Mouse (Mus musculus): ENCODE measurements around the gene Pilrb2.
A peak's percentile ranks its signal among the peaks of the same experiment; 100 is the strongest.
"Not testable (repeated sequence)": the region's sequence is repeated elsewhere in the genome, so short reads cannot be mapped to it uniquely, and the experiment has no call there.

Pilrb2 gene

DNA sequence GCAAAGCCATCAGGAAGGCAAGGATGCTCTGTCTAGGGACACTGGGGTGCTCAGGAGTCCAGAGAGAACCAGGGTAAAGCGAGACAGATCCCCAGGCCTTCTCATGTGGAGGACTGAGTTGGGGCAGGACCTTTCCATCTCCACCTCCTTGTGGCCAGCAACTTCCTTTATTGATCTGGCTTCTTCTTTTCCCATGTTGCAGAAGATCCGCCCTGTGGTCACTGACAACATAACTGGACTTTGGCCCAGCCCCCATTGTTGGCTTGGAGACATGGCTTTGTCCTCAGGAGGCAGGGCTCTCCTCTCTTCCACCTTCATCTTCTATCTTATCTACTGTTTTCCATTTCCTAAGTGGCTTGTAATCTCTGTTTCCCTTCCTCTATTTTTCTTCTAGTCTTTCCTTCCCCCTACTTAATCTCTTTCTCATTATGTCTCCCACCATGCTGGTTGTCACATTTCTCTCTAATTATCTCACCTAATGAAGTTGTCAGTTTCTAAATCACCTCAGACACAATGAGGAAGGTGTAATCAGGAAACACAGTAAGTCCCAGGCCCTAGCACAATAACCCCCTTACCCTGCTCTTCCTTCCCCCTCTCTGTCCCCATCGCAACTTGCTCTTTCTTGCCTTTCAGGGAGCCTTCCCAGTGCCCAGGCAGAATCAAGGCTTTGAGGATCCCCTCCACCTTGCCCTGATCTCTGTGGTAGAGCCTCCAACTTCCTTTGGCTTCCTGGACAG is at the start of gene Pilrb2:
Gene Pilrb2, minus strand, starts transcription at position 172 of the 737 bp plus-strand sequence.
- not testable (repeated sequence) for DNase-seq

- peak; percentile 79 to 90 for DNase-seq
These were observed 43.9 kb upstream of the Pilrb2 start for GRCm38 (mm10) chr5:137915550-137915949.

GRCm38 (mm10) chr5:137914508-137914907 is 42.9 kb upstream of the Pilrb2 start:
- no peak for DNase-seq

GRCm38 (mm10) chr5:137909564-137910262 is 38.1 kb upstream of the Pilrb2 start:
- no peak for DNase-seq

- DNase-seq = no peak
These were observed 26.2 kb upstream of the Pilrb2 start for GRCm38 (mm10) chr5:137897812-137898211.

GRCm38 (mm10) chr5:137892954-137893353 is 21.3 kb upstream of the Pilrb2 start:
- DNase-seq = no peak

DNA sequence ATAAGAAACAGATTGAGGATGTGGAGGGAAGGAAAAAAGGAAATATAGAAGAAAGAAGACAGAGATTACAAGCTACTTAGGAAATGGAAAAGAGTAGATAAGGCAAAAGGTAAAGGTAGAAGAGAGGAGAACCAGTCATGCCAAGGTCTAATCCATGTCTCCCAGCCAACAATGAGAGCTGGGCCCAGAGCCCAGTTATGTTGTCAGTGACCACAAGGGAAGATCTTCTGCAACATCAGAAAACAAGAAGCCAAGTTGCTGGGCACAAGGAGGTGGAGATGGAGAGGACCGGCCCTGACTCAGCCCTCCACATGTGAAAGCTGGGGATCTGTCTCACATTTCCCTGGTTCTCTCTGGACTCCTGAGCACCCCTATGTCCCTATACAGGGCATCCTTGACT is 16.1 kb upstream of the Pilrb2 start:
- DNase-seq = no peak

GRCm38 (mm10) chr5:137885894-137886293 is 14.3 kb upstream of the Pilrb2 start:
- peak; percentile 45 to 67 for DNase-seq

DNA sequence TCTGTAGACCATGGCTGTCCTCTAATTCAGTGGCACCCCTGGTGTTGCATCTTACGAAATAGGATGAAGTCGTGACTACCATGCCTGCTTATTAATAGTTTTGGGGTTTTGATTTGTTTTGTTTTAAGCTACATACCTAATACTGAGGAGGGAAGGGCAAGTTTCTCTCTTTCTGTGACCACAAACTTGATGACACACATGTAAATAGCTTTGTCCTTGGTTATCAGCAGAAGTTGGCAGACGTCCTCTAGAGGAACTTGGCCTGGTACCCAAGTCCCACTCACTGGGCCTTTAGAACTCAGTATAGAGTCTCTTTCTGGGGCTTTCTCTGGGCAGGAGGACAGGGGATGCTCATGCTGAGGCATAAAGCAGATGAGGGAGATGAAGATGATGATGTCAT is 11.7 kb upstream of the Pilrb2 start:
- no peak for DNase-seq

- DNase-seq = no peak
These were observed 11.3 kb upstream of the Pilrb2 start for GRCm38 (mm10) chr5:137882922-137883321.

- no peak for DNase-seq
These were observed 6.2 kb upstream of the Pilrb2 start for GRCm38 (mm10) chr5:137877860-137878259.

- DNase-seq = no peak
These were observed 3.4 kb upstream of the Pilrb2 start for GRCm38 (mm10) chr5:137875054-137875453.

- DNase-seq = not testable (repeated sequence)
These were observed 727 bp upstream of the Pilrb2 start for GRCm38 (mm10) chr5:137872381-137872702.

DNA sequence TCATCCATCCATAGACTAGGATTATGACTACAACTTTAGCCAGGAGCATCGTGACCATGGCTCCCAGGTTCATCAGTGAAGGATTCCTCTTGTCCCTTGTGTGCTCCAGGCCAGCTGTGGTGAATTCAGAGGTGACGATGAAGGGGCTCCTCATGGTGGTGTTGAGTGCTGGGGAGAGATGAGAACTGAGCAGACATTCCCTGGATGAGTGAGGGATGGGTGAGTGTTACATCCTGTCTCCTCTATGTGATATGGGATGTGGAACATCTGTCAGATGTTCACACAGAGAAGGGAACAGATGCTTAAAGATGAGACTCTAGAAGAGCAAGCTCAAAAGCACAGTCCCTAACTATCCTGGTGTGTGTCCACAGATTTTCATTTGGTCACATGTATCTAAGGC is 3.0 kb downstream of the Pilrb2 start:
- DNase-seq = not testable (repeated sequence)

DNA sequence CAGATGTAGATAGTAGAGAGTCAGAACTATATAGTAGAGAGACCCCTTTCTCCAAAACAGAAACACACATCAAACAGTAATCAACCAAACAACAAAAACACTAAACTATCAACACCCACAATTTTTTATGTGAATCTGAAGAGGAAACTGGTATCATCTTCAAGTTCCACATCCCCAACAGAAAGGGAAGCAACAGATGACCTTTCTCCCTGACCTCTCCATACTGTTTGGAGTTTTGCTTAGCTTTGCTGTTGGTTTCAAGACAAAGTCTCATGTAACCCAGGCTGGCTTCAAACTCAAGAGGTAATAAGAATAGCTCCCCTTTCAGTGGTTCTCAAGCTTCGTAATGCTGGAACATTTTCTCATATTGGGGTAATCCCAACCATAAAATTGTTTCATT is 7.6 kb downstream of the Pilrb2 start:
- not testable (repeated sequence) for DNase-seq

- DNase-seq = not testable (repeated sequence)
These were observed 13.5 kb downstream of the Pilrb2 start, which contains the start of gene Pilrb1 for GRCm38 (mm10) chr5:137857960-137858710. Gene Pilrb1 (minus strand): TSS chr5:137858106.

DNA sequence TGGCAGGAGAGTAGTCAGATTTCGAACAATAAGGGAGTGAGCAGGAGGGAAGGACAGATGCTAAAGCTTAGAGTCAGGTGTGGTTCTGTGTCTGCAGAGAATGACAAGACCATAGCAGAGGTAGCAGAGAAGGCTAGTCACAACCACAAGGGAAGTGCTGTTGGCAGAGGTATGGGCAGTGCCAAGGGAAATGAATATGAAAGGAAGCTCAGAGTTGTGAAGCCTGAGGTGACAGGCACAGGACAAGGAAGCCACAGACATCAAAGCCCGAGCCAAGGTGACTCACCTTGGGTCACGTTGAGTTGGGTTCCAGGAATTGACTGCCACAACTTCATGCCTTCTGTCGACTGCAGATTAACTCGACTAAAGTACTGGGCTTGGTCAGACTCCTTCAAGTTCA is 14.7 kb downstream of the Pilrb2 start:
- DNase-seq = not testable (repeated sequence)

DNA sequence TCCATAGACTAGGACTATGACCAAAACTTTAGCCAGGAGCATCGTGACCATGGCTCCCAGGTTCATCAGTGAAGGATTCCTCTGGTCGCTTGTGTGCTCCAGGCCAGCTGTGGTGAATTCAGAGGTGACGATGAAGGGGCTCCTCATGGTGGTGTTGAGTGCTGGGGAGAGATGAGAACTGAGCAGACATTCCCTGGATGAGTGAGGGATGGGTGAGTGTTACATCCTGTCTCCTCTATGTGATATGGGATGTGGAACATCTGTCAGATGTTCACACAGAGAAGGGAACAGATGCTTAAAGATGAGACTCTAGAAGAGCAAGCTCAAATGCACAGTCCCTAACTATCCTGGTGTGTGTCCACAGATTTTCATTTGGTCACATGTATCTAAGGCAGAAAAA is 16.7 kb downstream of the Pilrb2 start:
- not testable (repeated sequence) for DNase-seq

GRCm38 (mm10) chr5:137850313-137850712 is 21.3 kb downstream of the Pilrb2 start:
- not testable (repeated sequence) for DNase-seq

- not testable (repeated sequence) for DNase-seq
These were observed 34.5 kb downstream of the Pilrb2 start for GRCm38 (mm10) chr5:137837110-137837509.

GRCm38 (mm10) chr5:137836611-137837010 is 35.0 kb downstream of the Pilrb2 start:
- no peak for DNase-seq

DNA sequence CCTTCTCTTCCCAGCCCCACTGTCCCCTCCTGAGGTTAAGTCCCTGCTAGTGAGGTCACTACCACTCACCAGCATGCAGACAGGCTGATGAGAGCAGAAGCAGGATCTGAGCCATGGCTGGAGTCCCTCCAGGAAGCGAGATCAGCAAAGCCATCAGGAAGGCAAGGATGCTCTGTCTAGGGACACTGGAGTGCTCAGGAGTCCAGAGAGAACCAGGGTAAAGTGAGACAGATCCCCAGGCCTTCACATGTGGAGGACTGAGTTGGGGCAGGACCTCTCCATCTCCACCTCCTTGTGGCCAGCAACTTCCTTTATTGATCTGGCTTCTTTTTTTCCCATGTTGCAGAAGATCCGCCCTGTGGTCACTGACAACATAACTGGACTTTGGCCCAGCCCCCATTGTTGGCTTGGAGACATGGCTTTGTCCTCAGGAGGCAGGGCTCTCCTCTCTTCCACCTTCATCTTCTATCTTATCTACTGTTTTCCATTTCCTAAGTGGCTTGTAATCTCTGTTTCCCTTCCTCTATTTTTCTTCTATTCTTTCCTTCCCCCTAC is 35.6 kb downstream of the Pilrb2 start, which contains the start of gene Pilra:
Gene Pilra, minus strand, starts transcription at position 316 of the 555 bp plus-strand sequence.
- not testable (repeated sequence) for DNase-seq

DNA sequence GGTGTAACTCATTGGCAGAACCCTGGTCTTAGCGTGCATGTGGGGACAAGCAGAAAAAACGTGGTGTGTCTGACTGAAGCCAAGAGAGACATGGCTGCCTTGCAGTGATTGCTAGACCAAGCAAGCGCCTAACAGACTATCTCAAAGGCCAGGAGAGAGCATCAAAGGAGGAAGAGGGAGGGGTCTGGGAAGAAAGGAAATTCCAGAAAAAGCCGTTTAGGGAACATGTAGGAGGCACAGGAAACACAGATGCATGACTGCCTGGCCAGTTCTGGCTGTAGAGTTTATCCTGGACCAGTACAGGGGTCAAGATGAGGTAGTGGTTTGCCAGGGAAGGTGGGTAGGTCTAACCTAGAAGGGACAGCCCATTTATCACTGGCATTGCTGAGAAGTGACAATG is 38.1 kb downstream of the Pilrb2 start:
- no peak for DNase-seq

All from kidney, adult 8-10 months (tissue).